Mouse (Mus musculus) skeletal muscle tissue, adult 2 months (tissue): ENCODE results near the gene Trmt1.
A peak's percentile ranks its signal among the peaks of the same experiment; 100 is the strongest.

ENCODE experiments used
- DNase-seq: peaks from one replicate; pipeline ENCODE4 v3.0.0-alpha.2; 2012; ENCODE audit warnings: low read depth, low spot score

The Trmt1 gene

GRCm38 (mm10) chr8:84730541-84731370 is 44.6 kb downstream of the Trmt1 start:
- peak; percentile 80 for DNase-seq

- no peak for DNase-seq
These were observed 45.5 kb downstream of the Trmt1 start for GRCm38 (mm10) chr8:84731371-84732177.

DNA sequence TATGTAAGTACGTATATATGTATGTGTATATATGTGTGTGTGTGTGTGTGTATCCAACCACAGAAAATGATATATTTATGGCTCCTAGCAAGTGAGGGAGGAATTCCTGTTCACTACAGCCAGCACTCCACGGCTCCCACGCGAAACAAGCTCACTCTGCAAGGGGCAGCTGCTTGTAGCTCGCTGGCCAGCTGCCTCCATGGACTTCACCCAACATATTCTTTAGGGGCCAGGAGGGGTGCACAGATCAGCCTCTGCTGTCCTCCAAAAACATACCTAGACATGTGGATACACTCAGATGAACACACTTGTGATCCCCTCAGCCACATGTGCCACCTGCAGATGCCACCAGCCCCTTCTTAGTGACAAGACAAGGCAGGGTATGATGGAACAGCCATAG is 46.4 kb downstream of the Trmt1 start:
- no peak for DNase-seq

- DNase-seq: no peak
These were observed 46.9 kb downstream of the Trmt1 start for GRCm38 (mm10) chr8:84732996-84733395.

DNA sequence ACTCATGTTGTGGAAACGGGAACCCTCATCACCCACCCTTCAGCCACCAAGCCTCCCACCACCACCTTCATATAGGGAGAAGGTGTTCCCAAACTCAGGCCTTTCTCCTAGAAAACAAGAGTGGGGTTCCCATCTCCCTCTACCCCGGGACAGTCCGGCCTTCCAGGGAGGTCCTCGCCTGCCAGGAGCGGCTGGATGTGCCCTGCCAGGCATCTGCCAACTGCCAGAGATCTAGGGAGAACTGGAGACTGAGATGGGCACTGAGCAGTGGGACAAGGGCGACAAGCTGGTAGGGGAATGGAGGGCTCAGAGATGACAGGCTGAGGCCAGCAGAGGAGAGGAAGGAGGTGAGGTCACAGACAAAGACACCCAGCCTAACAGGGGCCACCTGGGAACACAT is 47.9 kb downstream of the Trmt1 start:
- no peak for DNase-seq

DNA sequence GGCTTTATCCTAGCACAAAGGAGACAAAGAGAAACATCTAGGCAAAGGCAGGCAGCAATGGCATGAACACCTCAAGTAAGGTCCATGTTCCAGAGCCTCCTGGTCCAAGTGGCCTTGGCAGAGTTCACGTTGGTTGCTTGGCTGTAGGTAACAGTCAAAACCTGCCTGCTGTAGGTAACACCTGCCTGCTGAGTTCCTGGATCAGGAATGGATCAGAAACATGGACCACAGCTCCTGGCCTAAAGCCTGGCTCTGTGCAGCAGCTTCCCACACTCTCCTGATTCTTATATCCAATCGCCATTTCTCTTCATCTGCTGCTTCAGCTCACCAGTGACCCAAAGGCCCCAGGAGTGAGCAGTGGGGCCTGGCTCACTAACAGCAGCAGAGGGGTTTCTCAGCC is 48.6 kb downstream of the Trmt1 start:
- DNase-seq: no peak

DNA sequence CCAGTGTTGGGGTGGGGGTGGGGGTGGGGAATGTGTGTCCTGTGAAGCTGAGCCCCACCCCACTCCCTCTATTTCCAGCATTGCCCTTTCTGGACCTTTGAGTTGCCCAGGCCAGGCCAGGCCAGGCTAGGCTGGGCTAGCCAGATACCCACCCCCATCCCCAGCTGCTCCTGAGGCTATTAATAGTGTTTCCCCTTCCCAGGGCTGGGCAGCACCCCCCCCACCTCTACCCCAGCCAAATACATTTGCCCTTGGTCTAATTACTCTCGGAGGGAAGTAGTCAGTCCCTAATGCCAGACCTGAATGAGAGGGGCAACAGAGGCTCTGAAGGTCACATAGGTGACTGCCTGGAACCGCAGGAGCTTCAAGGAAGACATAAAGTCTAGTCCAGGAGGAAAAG is 49.5 kb downstream of the Trmt1 start:
- DNase-seq: peak; percentile 90

DNA sequence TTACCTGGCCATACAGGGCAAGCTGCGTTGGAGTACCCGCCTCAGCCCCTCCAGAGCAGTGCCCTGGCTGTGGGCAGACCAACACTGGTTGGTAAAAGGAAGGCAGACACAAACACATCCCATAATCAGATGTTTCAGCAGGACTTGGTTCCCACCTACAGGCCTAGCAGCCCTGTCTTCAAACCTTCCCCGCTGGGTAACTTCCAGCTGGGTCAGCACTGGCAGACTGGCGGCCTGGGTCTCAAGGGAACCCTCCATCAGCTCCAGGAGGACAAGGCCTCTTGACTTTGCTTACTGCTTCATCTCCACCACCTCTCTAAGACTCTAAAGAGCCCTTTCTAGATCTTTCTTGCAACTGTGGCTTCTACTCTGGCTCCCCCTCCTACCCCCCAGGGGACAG is 50.4 kb downstream of the Trmt1 start:
- no peak for DNase-seq

DNA sequence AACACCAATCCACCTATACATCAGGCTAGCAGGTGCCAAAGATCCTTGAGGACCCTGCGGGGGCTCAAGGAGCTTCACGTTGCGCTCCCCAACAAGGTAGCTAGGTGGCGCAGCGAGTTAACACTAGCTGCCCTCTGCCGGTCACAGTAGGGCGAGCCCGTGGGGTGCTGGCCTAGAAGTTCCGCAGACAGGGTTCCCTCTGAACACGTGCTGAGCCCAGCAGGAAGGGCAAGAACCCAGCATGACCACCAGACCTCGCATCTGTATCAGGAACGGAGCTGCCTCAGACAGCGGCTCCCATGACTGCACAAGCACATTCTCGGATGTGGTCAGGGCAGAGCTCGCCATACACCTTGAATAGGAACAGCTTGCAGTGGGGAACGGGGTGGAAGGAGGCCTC is 51.5 kb downstream of the Trmt1 start:
- DNase-seq: peak; percentile 83

DNA sequence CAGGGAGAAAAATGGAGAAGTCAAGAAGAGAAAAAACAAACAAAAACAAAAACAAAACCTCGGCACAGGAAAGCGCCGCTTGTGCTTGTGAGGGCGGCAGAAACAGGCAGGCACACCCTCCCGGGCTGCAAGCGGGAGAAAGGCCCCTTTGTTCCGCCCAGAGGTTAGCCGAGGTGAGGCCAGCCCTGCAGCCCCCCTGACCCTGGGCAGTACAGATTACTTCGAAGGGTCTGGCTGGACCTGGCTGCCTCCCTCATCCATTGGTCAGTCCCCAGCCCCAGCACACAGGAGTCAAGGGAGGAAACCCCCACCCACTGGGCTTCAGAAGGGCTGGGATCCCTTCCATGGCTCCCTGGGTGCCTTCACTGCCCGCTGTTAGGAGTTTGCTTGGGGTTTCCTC is 52.2 kb downstream of the Trmt1 start:
- no peak for DNase-seq

DNA sequence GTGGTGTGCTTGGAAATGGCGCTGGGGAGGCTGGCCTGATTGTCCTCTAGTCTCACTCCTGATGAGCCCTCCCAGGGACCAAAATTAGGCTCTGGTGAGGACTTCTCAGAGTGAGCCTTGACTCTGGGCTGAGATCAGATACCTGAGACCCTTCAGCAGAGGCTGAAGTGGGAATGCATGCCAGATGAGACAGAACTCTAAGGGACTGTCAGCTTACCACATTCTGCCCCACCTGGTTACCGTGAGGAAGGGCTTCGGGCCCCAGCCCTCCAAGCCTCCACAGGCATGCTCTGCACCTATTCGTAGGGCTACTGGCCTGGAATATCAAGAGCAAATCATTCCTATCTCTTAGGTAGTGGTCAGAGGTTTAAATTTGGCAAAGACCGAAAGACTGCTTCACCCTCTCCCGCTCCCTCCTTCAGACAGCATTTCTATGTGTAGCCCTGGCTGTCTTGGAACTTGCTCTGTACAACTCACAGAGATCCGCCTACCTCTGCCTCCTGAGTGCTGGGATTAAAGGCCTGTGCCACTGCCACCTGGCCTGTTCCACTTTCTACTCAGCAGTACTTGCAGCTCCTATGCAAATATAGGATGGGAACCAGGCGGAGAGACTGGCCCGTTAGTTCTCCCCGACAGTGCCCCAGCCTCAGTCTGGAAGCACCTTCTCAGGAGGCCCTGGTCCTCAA is 52.8 kb downstream of the Trmt1 start:
- DNase-seq: no peak

GRCm38 (mm10) chr8:84739401-84739742 is 53.3 kb downstream of the Trmt1 start:
- DNase-seq: no peak

GRCm38 (mm10) chr8:84740895-84741843 is 55.1 kb downstream of the Trmt1 start:
- no peak for DNase-seq

DNA sequence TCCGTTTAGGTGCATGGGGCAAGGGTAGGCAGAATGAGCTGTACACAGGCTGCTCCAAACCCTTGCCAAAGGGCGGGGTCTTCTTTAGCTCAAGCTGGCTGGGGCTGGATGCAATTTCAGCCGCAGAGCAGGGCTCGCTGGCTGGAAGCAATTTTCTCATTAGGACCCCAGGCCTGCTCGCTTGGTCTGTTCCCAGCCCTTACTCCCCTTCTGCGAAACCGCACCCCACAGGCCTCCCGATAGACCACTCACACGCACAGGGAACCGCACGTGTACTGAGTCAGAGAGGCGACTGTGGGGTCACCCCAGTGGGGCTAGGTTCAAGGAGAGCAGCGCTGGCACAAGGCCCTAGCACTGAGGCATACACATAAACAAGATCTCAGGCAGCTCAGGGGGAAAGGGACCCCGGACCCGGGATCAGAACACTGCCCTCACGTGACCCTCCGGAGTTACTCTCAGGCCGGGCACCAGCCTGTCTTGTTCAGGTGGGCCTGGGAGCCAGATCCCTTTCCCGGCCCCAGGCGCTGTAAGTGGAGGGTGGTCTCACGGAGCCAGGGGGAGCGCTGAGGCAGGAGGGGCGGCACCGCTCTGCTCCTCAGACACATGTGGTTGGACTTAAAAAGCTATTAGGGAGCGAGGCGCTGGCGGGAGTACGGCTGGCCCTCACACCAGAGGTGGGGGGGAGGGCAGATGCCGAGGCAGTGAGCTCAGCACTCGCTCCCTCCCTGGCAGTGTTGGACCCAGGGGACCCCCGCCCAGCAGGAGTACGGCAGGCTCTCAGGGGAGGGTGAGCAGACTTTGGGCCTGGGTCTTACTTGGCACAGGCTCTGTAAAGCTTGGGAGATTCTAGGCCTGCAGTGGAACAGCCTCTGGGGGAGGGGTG is 56.3 kb downstream of the Trmt1 start:
- peak; percentile 83 for DNase-seq

GRCm38 (mm10) chr8:84743054-84743415 is 56.9 kb downstream of the Trmt1 start:
- peak; percentile 68 for DNase-seq

GRCm38 (mm10) chr8:84743517-84744420 is 57.7 kb downstream of the Trmt1 start:
- peak; percentile 77 for DNase-seq

- no peak for DNase-seq
These were observed 59.2 kb downstream of the Trmt1 start for GRCm38 (mm10) chr8:84745032-84745925.
